Mouse (Mus musculus): ENCODE results near the gene Casc3.
A peak's percentile ranks its signal among the peaks of the same experiment; 100 is the strongest.

Gene Casc3

GRCm38 (mm10) chr11:98772667-98773171 is 32.0 kb upstream of the Casc3 start:
- no peak for DNase-seq (ENCODE audit: low spot score in 2 of 2)

GRCm38 (mm10) chr11:98773635-98774295 is 30.9 kb upstream of the Casc3 start:
- peak; percentile 80 to 87 for DNase-seq (ENCODE audit: low spot score in 2 of 2)

- no peak for DNase-seq (ENCODE audit: low spot score in 2 of 2)
Observed at GRCm38 (mm10) chr11:98774582-98775347, 29.9 kb upstream of the Casc3 start, which contains the start of gene Nr1d1. TSS of gene Nr1d1 (minus strand) at chr11:98775333.

- DNase-seq (ENCODE audit: low spot score in 2 of 2) = peak; percentile 96 to 98
Observed at GRCm38 (mm10) chr11:98775348-98776051, 29.2 kb upstream of the Casc3 start.

GRCm38 (mm10) chr11:98776052-98776764 is 28.5 kb upstream of the Casc3 start:
- no peak for DNase-seq (ENCODE audit: low spot score in 2 of 2)

GRCm38 (mm10) chr11:98776843-98777590 is 27.7 kb upstream of the Casc3 start:
- no peak for DNase-seq (ENCODE audit: low spot score in 2 of 2)

- no peak for DNase-seq (ENCODE audit: low spot score in 2 of 2)
Observed at GRCm38 (mm10) chr11:98777888-98778287, 26.8 kb upstream of the Casc3 start.

GRCm38 (mm10) chr11:98781851-98782512 is 22.7 kb upstream of the Casc3 start:
- DNase-seq (ENCODE audit: low spot score in 2 of 2) = no peak

- no peak for DNase-seq (ENCODE audit: low spot score in 2 of 2)
Observed at GRCm38 (mm10) chr11:98782651-98783235, 22.0 kb upstream of the Casc3 start.

GRCm38 (mm10) chr11:98783236-98783696 is 21.4 kb upstream of the Casc3 start:
- DNase-seq (ENCODE audit: low spot score in 2 of 2) = peak in 1 of 2 experiments; percentile 84

GRCm38 (mm10) chr11:98784139-98784538 is 20.6 kb upstream of the Casc3 start:
- DNase-seq (ENCODE audit: low spot score in 2 of 2) = no peak

GRCm38 (mm10) chr11:98785214-98785613 is 19.5 kb upstream of the Casc3 start:
- no peak for DNase-seq (ENCODE audit: low spot score in 2 of 2)

- DNase-seq (ENCODE audit: low spot score in 2 of 2) = peak in 1 of 2 experiments; percentile 72
Observed at GRCm38 (mm10) chr11:98785772-98786281, 18.9 kb upstream of the Casc3 start.

GRCm38 (mm10) chr11:98786359-98787214 is 18.1 kb upstream of the Casc3 start:
- peak; percentile 95 to 96 for DNase-seq (ENCODE audit: low spot score in 2 of 2)

- no peak for DNase-seq (ENCODE audit: low spot score in 2 of 2)
Observed at GRCm38 (mm10) chr11:98787229-98787628, 17.5 kb upstream of the Casc3 start.

- no peak for DNase-seq (ENCODE audit: low spot score in 2 of 2)
Observed at GRCm38 (mm10) chr11:98787691-98788090, 17.0 kb upstream of the Casc3 start.

- no peak for DNase-seq (ENCODE audit: low spot score in 2 of 2)
Observed at GRCm38 (mm10) chr11:98788139-98788538, 16.6 kb upstream of the Casc3 start.

GRCm38 (mm10) chr11:98788550-98789218 is 16.0 kb upstream of the Casc3 start:
- peak; percentile 43 to 79 for DNase-seq (ENCODE audit: low spot score in 2 of 2)

Data from cerebellum, postnatal 4 days (tissue).